In genomic region chr2:145704738-145705137, GRCm38 (mm10) we compare ENCODE assay signal across 28 mouse cellular contexts.
"Had no signal": no experiment of that assay in that cellular context is flagged by ENCODE, and none has a peak within 500 bp of the region (broad histone marks: within the 10 kb centered on the region; RNA-seq: fewer than 3 reads in every experiment).

No protein-coding gene starts in this region.

- H3K9me3 ChIP-seq: embryonic facial prominence, embryonic 10.5 days; embryonic facial prominence, embryonic 12.5 days; embryonic facial prominence, embryonic 13.5 days; embryonic facial prominence, embryonic 15.5 days; forebrain, embryonic 10.5 days; forebrain, embryonic 12.5 days; forebrain, embryonic 13.5 days; forebrain, embryonic 15.5 days had no signal

- H3K4me2 ChIP-seq: embryonic facial prominence, embryonic 12.5 days; embryonic facial prominence, embryonic 13.5 days; embryonic facial prominence, embryonic 15.5 days; forebrain, embryonic 12.5 days; forebrain, embryonic 13.5 days; forebrain, embryonic 15.5 days had no signal

- H3K36me3 ChIP-seq: embryonic facial prominence, embryonic 10.5 days; embryonic facial prominence, embryonic 12.5 days; embryonic facial prominence, embryonic 13.5 days; embryonic facial prominence, embryonic 15.5 days; forebrain, embryonic 10.5 days; forebrain, embryonic 12.5 days; forebrain, embryonic 15.5 days had no signal

- H3K4me1 ChIP-seq: embryonic facial prominence, embryonic 12.5 days; forebrain, embryonic 12.5 days; forebrain, embryonic 13.5 days; forebrain, embryonic 15.5 days had no signal

- H3K4me3 ChIP-seq: embryonic facial prominence, embryonic 10.5 days; embryonic facial prominence, embryonic 12.5 days; embryonic facial prominence, embryonic 13.5 days; embryonic facial prominence, embryonic 15.5 days; erythroblast, embryonic 14.5 days; forebrain, embryonic 10.5 days; forebrain, embryonic 12.5 days; forebrain, embryonic 13.5 days; forebrain, embryonic 15.5 days; gastrocnemius, adult 2 months; heart, adult 2 months had no signal

- H3K27ac ChIP-seq: embryonic facial prominence, embryonic 10.5 days; embryonic facial prominence, embryonic 12.5 days; embryonic facial prominence, embryonic 13.5 days; embryonic facial prominence, embryonic 15.5 days; forebrain, embryonic 10.5 days; forebrain, embryonic 12.5 days; forebrain, embryonic 13.5 days; forebrain, embryonic 15.5 days; gastrocnemius, adult 2 months; heart, adult 2 months had no signal

- ATAC-seq: forebrain, embryonic 13.5 days; forebrain, embryonic 14.5 days; forebrain, embryonic 15.5 days; forebrain, embryonic 16.5 days; forebrain, postnatal 0 days had no signal

- H3K27me3 ChIP-seq: embryonic facial prominence, embryonic 12.5 days; embryonic facial prominence, embryonic 13.5 days; embryonic facial prominence, embryonic 15.5 days; forebrain, embryonic 12.5 days; forebrain, embryonic 13.5 days; forebrain, embryonic 15.5 days had no signal

- H3K9ac ChIP-seq: embryonic facial prominence, embryonic 12.5 days; embryonic facial prominence, embryonic 13.5 days; embryonic facial prominence, embryonic 15.5 days; forebrain, embryonic 12.5 days; forebrain, embryonic 13.5 days; forebrain, embryonic 15.5 days; forebrain, postnatal 0 days had no signal

- DNase-seq: cerebellum, adult 2 months; cerebellum, adult 8-10 months; cerebellum, adult 9-10 months; cerebellum, adult 9-11 months; cerebellum, postnatal 10 days; cerebellum, postnatal 14 days; cerebellum, postnatal 25 days; cerebellum, postnatal 36 days; embryo, embryonic 11 days; forebrain, postnatal 0 days; gastrocnemius, adult 2 months; gastrocnemius, postnatal 10 days; gastrocnemius, postnatal 14 days; gastrocnemius, postnatal 25 days; gastrocnemius, postnatal 36 days; heart, adult 18-20 months; heart, adult 2 months had no signal
